Mouse (Mus musculus): ENCODE results near the gene Pear1. TPM values are rescaled to one million over a fixed set of nuclear protein-coding genes. Genes with fewer than 3 reads are reported as not detected.

Gene Pear1
- polyA plus RNA-seq, 1 experiment from 2014 or later: 34.5 TPM

GRCm38 (mm10) chr3:87846186-87846585 is 22.1 kb upstream of the Pear1 start:
- H3K27ac ChIP-seq (ENCODE audit: low read length): no peak overlapping the region

DNA sequence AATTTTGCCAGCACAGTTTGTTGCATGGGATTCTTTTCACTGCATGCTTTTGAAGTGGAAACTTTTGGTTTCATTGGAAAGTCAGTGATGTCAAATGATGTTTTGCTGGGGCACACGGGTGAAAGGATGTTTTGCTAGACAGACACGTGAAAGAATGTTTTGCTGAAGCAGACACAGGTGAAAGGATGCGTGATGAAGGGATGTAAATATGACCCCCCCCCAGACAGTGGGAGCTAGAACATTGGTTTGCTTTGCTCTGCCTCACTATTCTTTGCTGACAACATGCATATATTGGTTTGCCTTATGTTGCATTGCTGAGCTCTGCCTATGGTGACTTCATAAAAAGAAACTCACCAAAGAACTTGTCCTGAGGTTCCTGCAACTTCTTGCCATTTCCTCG is 20.9 kb upstream of the Pear1 start:
- Histone ChIP-seq H3K27ac (ENCODE audit: low read length) (no peak overlapping the region), H3K4me2 (ENCODE audit: low read depth, low read length) (no peak overlapping the region), H3K9ac (ENCODE audit: low read length) (no peak overlapping the region), H3K4me1 (replicated peaks; ENCODE audit: control insufficient read depth, insufficient read depth, low read length) (no peaks in the 10 kb centered on the region), H3K9me3 (ENCODE audit: control insufficient read depth, low read length) (no peaks in the 10 kb centered on the region), H3K27me3 (ENCODE audit: control insufficient read depth, insufficient read depth, low read depth, low read length) (no peaks in the 10 kb centered on the region), H3K4me3 (ENCODE audit: low read length) (no peak overlapping the region), H3K36me3 (ENCODE audit: control insufficient read depth, insufficient read depth, low read length) (no peaks in the 10 kb centered on the region)
- ATAC-seq (ENCODE audit: low read depth): no peak
- WGBS: 74% methylated on average over 4 of the region's 4 CpGs

More at GRCm38 (mm10) chr3:87846186-87846585, 22.1 kb upstream of the Pear1 start:
- H3K9ac ChIP-seq (ENCODE audit: low read length): no peak overlapping the region
- H3K4me1 ChIP-seq (replicated peaks; ENCODE audit: control insufficient read depth, insufficient read depth, low read length): no peaks in the 10 kb centered on the region
- no peak overlapping the region for H3K4me2 ChIP-seq (ENCODE audit: low read depth, low read length)
- 59% methylated on average over 4 of the region's 4 CpGs for WGBS
- H3K9me3 ChIP-seq (ENCODE audit: control insufficient read depth, low read length): no peaks in the 10 kb centered on the region
- H3K4me3 ChIP-seq (ENCODE audit: low read length): no peak overlapping the region
- no peak for ATAC-seq (ENCODE audit: low read depth)
- no peaks in the 10 kb centered on the region for H3K27me3 ChIP-seq (ENCODE audit: control insufficient read depth, insufficient read depth, low read depth, low read length)
- no peaks in the 10 kb centered on the region for H3K36me3 ChIP-seq (ENCODE audit: control insufficient read depth, insufficient read depth, low read length)

- Histone ChIP-seq H3K9ac (ENCODE audit: low read length) (no peak overlapping the region), H3K4me3 (ENCODE audit: low read length) (no peak overlapping the region), H3K36me3 (ENCODE audit: control insufficient read depth, insufficient read depth, low read length) (no peaks in the 10 kb centered on the region), H3K4me2 (ENCODE audit: low read depth, low read length) (no peak overlapping the region), H3K27me3 (ENCODE audit: control insufficient read depth, insufficient read depth, low read depth, low read length) (peaks cover 3% of the 10 kb centered on the region; the same call in 1 of the 2 replicates), H3K4me1 (replicated peaks; ENCODE audit: control insufficient read depth, insufficient read depth, low read length) (no peaks in the 10 kb centered on the region), H3K9me3 (ENCODE audit: control insufficient read depth, low read length) (no peaks in the 10 kb centered on the region), H3K27ac (ENCODE audit: low read length) (no peak overlapping the region)
- ATAC-seq (ENCODE audit: low read depth): no peak
Measured at GRCm38 (mm10) chr3:87840858-87841257, 16.8 kb upstream of the Pear1 start.

DNA sequence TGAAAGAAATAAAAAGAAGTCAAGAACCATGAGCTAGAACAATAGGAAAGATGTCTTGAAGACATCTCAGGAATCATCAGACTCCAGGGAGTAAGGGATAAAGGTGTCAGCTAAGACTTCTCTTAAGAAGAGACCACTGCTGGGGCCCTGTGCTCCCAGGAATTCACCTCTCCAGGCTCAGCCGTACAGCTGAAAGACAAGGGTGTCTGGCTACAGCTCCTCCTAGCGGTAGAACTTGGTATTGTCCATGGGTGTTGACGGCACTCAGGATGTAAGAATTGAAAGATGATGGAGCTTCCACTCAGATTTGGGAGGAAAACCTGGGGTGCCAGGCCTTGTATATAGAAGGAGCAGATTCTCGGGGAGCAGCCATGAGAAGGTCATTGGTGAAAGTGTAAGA is 14.5 kb upstream of the Pear1 start:
- no peak overlapping the region for H3K4me2 ChIP-seq (ENCODE audit: low read depth, low read length)
- H3K36me3 ChIP-seq (ENCODE audit: control insufficient read depth, insufficient read depth, low read length): no peaks in the 10 kb centered on the region
- WGBS: 3% methylated on average over 4 of the region's 4 CpGs
- no peak for ATAC-seq (ENCODE audit: low read depth)
- no peaks in the 10 kb centered on the region for H3K4me1 ChIP-seq (replicated peaks; ENCODE audit: control insufficient read depth, insufficient read depth, low read length)
- H3K9me3 ChIP-seq (ENCODE audit: control insufficient read depth, low read length): no peaks in the 10 kb centered on the region
- no peak overlapping the region for H3K27ac ChIP-seq (ENCODE audit: low read length)
- H3K4me3 ChIP-seq (ENCODE audit: low read length): no peak overlapping the region
- H3K9ac ChIP-seq (ENCODE audit: low read length): no peak overlapping the region
- H3K27me3 ChIP-seq (ENCODE audit: control insufficient read depth, insufficient read depth, low read depth, low read length): peaks cover 3% of the 10 kb centered on the region; the same call in 1 of the 2 replicates

DNA sequence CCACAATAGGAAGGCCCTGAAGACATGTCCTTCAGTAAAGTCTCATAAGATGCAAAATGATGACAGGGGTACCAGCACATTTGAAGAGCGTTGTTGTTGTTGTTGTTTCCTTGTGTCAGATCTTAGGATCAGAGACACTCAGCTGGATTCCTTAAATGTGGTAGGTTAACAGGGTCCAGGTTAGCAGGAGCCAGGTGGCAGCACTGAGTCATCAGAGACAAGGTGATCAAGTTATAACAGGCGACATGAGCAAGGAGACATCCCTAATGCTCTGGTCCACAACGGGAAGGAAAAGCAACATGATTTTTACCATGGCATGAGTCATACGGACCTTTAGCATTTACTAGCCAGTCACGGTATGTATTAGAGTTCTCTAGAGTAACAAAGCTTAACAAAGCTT is 9.4 kb upstream of the Pear1 start:
- no peaks in the 10 kb centered on the region for H3K27me3 ChIP-seq (ENCODE audit: control insufficient read depth, insufficient read depth, low read depth, low read length)
- H3K4me2 ChIP-seq (ENCODE audit: low read depth, low read length): no peak overlapping the region
- no peak overlapping the region for H3K9ac ChIP-seq (ENCODE audit: low read length)
- 61% methylated on average over 5 of the region's 5 CpGs for WGBS
- H3K4me3 ChIP-seq (ENCODE audit: low read length): no peak overlapping the region
- no peak overlapping the region for H3K27ac ChIP-seq (ENCODE audit: low read length)
- H3K4me1 ChIP-seq (replicated peaks; ENCODE audit: control insufficient read depth, insufficient read depth, low read length): no peaks in the 10 kb centered on the region
- no peaks in the 10 kb centered on the region for H3K36me3 ChIP-seq (ENCODE audit: control insufficient read depth, insufficient read depth, low read length)
- no peaks in the 10 kb centered on the region for H3K9me3 ChIP-seq (ENCODE audit: control insufficient read depth, low read length)
- no peak for ATAC-seq (ENCODE audit: low read depth)

GRCm38 (mm10) chr3:87832109-87832859 is 8.2 kb upstream of the Pear1 start:
- H3K27me3 ChIP-seq (ENCODE audit: control insufficient read depth, insufficient read depth, low read depth, low read length): no peaks in the 10 kb centered on the region
- no peak overlapping the region for H3K4me3 ChIP-seq (ENCODE audit: low read length)
- no peak overlapping the region for H3K9ac ChIP-seq (ENCODE audit: low read length)
- WGBS: 79% methylated on average over 7 of the region's 7 CpGs
- H3K36me3 ChIP-seq (ENCODE audit: control insufficient read depth, insufficient read depth, low read length): no peaks in the 10 kb centered on the region
- ATAC-seq (ENCODE audit: low read depth): no peak
- no peaks in the 10 kb centered on the region for H3K4me1 ChIP-seq (replicated peaks; ENCODE audit: control insufficient read depth, insufficient read depth, low read length)
- no peaks in the 10 kb centered on the region for H3K9me3 ChIP-seq (ENCODE audit: control insufficient read depth, low read length)
- no peak overlapping the region for H3K4me2 ChIP-seq (ENCODE audit: low read depth, low read length)
- no peak overlapping the region for H3K27ac ChIP-seq (ENCODE audit: low read length)

DNA sequence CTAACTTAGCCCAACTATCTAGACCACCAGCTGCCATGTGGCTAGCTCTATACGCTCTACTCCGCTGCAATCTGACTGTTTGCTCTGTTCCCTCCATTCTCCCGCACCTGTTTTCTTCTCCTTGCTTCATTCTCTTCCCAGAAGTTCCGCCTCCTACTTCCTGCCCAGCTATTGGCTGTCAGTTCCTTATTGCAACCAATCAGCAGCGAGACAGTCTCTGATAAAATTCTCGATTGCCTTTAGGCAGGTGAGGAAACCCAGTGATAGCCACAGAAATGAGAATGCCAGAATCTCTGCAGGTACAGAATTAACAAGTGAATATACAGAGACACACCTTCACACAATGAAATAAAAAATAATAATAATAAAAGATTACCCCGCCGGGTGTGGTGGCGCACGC is 4.9 kb upstream of the Pear1 start:
- 46% methylated on average over 10 of the region's 10 CpGs for WGBS

GRCm38 (mm10) chr3:87828435-87828834 is 4.3 kb upstream of the Pear1 start:
- H3K36me3 ChIP-seq (ENCODE audit: control insufficient read depth, insufficient read depth, low read length): no peaks in the 10 kb centered on the region
- no peak for ATAC-seq (ENCODE audit: low read depth)
- H3K27me3 ChIP-seq (ENCODE audit: control insufficient read depth, insufficient read depth, low read depth, low read length): no peaks in the 10 kb centered on the region
- H3K4me3 ChIP-seq (ENCODE audit: low read length): no peak overlapping the region
- 42% methylated on average over 4 of the region's 4 CpGs for WGBS
- H3K4me1 ChIP-seq (replicated peaks; ENCODE audit: control insufficient read depth, insufficient read depth, low read length): no peaks in the 10 kb centered on the region
- no peak overlapping the region for H3K9ac ChIP-seq (ENCODE audit: low read length)
- no peaks in the 10 kb centered on the region for H3K9me3 ChIP-seq (ENCODE audit: control insufficient read depth, low read length)
- H3K27ac ChIP-seq (ENCODE audit: low read length): no peak overlapping the region
- no peak overlapping the region for H3K4me2 ChIP-seq (ENCODE audit: low read depth, low read length)

More for the DNA sequence above, 4.9 kb upstream of the Pear1 start:
- Histone ChIP-seq H3K9ac (ENCODE audit: low read length) (no peak overlapping the region), H3K27me3 (ENCODE audit: control insufficient read depth, insufficient read depth, low read depth, low read length) (no peaks in the 10 kb centered on the region), H3K4me3 (ENCODE audit: low read length) (no peak overlapping the region), H3K36me3 (ENCODE audit: control insufficient read depth, insufficient read depth, low read length) (no peaks in the 10 kb centered on the region), H3K9me3 (ENCODE audit: control insufficient read depth, low read length) (no peaks in the 10 kb centered on the region), H3K4me2 (ENCODE audit: low read depth, low read length) (no peak overlapping the region), H3K27ac (ENCODE audit: low read length) (no peak overlapping the region), H3K4me1 (replicated peaks; ENCODE audit: control insufficient read depth, insufficient read depth, low read length) (no peaks in the 10 kb centered on the region)
- ATAC-seq (ENCODE audit: low read depth): no peak

- H3K27ac ChIP-seq (ENCODE audit: low read length): no peak overlapping the region
- H3K36me3 ChIP-seq (ENCODE audit: control insufficient read depth, insufficient read depth, low read length): no peaks in the 10 kb centered on the region
- H3K4me3 ChIP-seq (ENCODE audit: low read length): no peak overlapping the region
- H3K4me1 ChIP-seq (replicated peaks; ENCODE audit: control insufficient read depth, insufficient read depth, low read length): no peaks in the 10 kb centered on the region
- no peak overlapping the region for H3K9ac ChIP-seq (ENCODE audit: low read length)
- peaks cover 15% of the 10 kb centered on the region for H3K27me3 ChIP-seq (ENCODE audit: control insufficient read depth, insufficient read depth, low read depth, low read length)
- no peak overlapping the region for H3K4me2 ChIP-seq (ENCODE audit: low read depth, low read length)
- ATAC-seq (ENCODE audit: low read depth): no peak
- 53% methylated on average over 12 of the region's 12 CpGs for WGBS
- no peaks in the 10 kb centered on the region for H3K9me3 ChIP-seq (ENCODE audit: control insufficient read depth, low read length)
Measured at GRCm38 (mm10) chr3:87818226-87818625, 5.9 kb downstream of the Pear1 start.

Data from lung, embryonic 16.5 days (tissue).